Mouse (Mus musculus) kidney, adult 2 months (tissue): ENCODE results near the gene Ywhaq. TPM values are rescaled to one million over a fixed set of nuclear protein-coding genes. Genes with fewer than 3 reads are reported as not detected.
"Not testable (repeated sequence)": the region's sequence is repeated elsewhere in the genome, so short reads cannot be mapped to it uniquely, and the experiment has no call there.

Experiments
- DNase-seq: peaks from one replicate; pipeline ENCODE4 v3.0.0; 2021
- H3K27ac ChIP-seq: fragments of 200-500 bp; 2 replicates; pipeline ENCODE4 v1.5.1; 2012; ENCODE audit warnings: low read depth, low read length, control low read depth, inconsistent platforms; ENCODE audit not compliant: insufficient read depth
- H3K27me3 ChIP-seq: fragments of 200-500 bp; replicated peaks from 2 replicates; pipeline ENCODE4 v1.6.1; 2012; ENCODE audit warnings: mild to moderate bottlenecking, moderate library complexity, low read length, inconsistent platforms; ENCODE audit not compliant: control insufficient read depth, insufficient read depth
- H3K36me3 ChIP-seq: fragments of 200-500 bp; 2 replicates; pipeline ENCODE4 v1.6.1; 2012; ENCODE audit warnings: mild to moderate bottlenecking, moderate library complexity, low read length, inconsistent platforms; ENCODE audit not compliant: control insufficient read depth, insufficient read depth
- H3K4me1 ChIP-seq: fragments of 200-500 bp; 2 replicates; pipeline ENCODE4 v1.6.1; 2011; ENCODE audit warnings: low read length; ENCODE audit not compliant: control insufficient read depth, insufficient read depth
- H3K4me3 ChIP-seq: fragments of 200-500 bp; 2 replicates; pipeline ENCODE4 v1.5.1; 2011; ENCODE audit warnings: mild to moderate bottlenecking, low read depth, low read length, control low read depth; ENCODE audit not compliant: insufficient read depth
- CTCF ChIP-seq: fragments of 200-500 bp; conservative IDR thresholded peaks from 2 replicates; pipeline ENCODE4 v1.5.1; 2011; ENCODE audit warnings: low read depth, mild to moderate bottlenecking, control low read depth, low read length, moderate library complexity, mixed read lengths; ENCODE audit not compliant: insufficient read depth, insufficient read length
- POLR2A ChIP-seq: fragments of 200-500 bp; IDR thresholded peaks from one replicate; pipeline ENCODE4 v1.6.1; 2011; ENCODE audit warnings: low read depth, low read length, control low read depth
- WGBS: fragments of 180-500 bp; shearing (Covaris S2); methylation state at CpG from one replicate; pipeline ENCODE4 v1.1.7; 2018; 5-methylcytosine and 5-hydroxymethylcytosine counted together
- polyA plus RNA-seq: library from polyadenylated mRNA; depleted of rRNA; stranded (reverse); fragments of >200 nt; gene quantifications from 2 replicates; pipeline ENCODE4 v1.2.3, GENCODE M21; 2012

Ywhaq gene
- polyA plus RNA-seq, 1 experiment: 83.4 TPM

- no peaks in the 10 kb centered on the region for H3K27me3 ChIP-seq
- peaks cover 2% of the 10 kb centered on the region; the same call in 1 of the 2 replicates for H3K4me1 ChIP-seq
- TF ChIP-seq POLR2A: no peak
- TF ChIP-seq CTCF: no peak
- H3K27ac ChIP-seq: no peak overlapping the region
- H3K36me3 ChIP-seq: peaks cover 2% of the 10 kb centered on the region; the same call in 1 of the 2 replicates
- no peak for DNase-seq
- no peak overlapping the region for H3K4me3 ChIP-seq
- WGBS: 89% methylated on average over 3 of the region's 3 CpGs
Measured at GRCm38 (mm10) chr12:21409651-21410050, 7.8 kb downstream of the Ywhaq start.

- H3K36me3 ChIP-seq: peaks cover 2% of the 10 kb centered on the region; the same call in 1 of the 2 replicates
- no peaks in the 10 kb centered on the region for H3K4me1 ChIP-seq
- no peak overlapping the region for H3K4me3 ChIP-seq
- no peaks in the 10 kb centered on the region for H3K27me3 ChIP-seq
- DNase-seq: no peak
- TF ChIP-seq CTCF (no peak), POLR2A (no peak)
- no peak overlapping the region for H3K27ac ChIP-seq
- WGBS: 100% methylated on average over 2 of the region's 2 CpGs
Measured at GRCm38 (mm10) chr12:21408789-21409367, 8.6 kb downstream of the Ywhaq start.

GRCm38 (mm10) chr12:21402771-21403170 is 14.7 kb downstream of the Ywhaq start:
- 92% methylated on average over 5 of the region's 5 CpGs for WGBS
- no peak overlapping the region for H3K27ac ChIP-seq
- peaks cover 2% of the 10 kb centered on the region; the same call in 1 of the 2 replicates for H3K36me3 ChIP-seq
- no peak for DNase-seq
- no peak overlapping the region for H3K4me3 ChIP-seq
- TF ChIP-seq CTCF: no peak
- no peak for TF ChIP-seq POLR2A
- no peaks in the 10 kb centered on the region for H3K27me3 ChIP-seq
- no peaks in the 10 kb centered on the region for H3K4me1 ChIP-seq

- no peaks in the 10 kb centered on the region for H3K4me1 ChIP-seq
- no peak for TF ChIP-seq CTCF
- no peak for TF ChIP-seq POLR2A
- peaks cover 4% of the 10 kb centered on the region; the same call in 1 of the 2 replicates for H3K36me3 ChIP-seq
- no peaks in the 10 kb centered on the region for H3K27me3 ChIP-seq
- no peak for DNase-seq
- H3K27ac ChIP-seq: no peak overlapping the region
- H3K4me3 ChIP-seq: no peak overlapping the region
- WGBS: 94% methylated on average over 2 of the region's 2 CpGs
Measured at GRCm38 (mm10) chr12:21386201-21386600, 31.2 kb downstream of the Ywhaq start.

- DNase-seq, H3K27ac ChIP-seq, H3K27me3 ChIP-seq, H3K36me3 ChIP-seq, H3K4me3 ChIP-seq, H3K4me1 ChIP-seq: not testable (repeated sequence)
- 52% methylated on average over 6 of the region's 6 CpGs for WGBS
Measured at GRCm38 (mm10) chr12:21378765-21379346, 38.6 kb downstream of the Ywhaq start.

- Histone ChIP-seq H3K27me3 (no peaks in the 10 kb centered on the region), H3K4me1 (peaks cover 6% of the 10 kb centered on the region; the same call in 1 of the 2 replicates), H3K27ac (no peak overlapping the region), H3K36me3 (no peaks in the 10 kb centered on the region), H3K4me3 (no peak overlapping the region)
- WGBS: 73% methylated on average over 3 of the region's 3 CpGs
- no peak for DNase-seq
- no peak for TF ChIP-seq POLR2A
- no peak for TF ChIP-seq CTCF
Measured at GRCm38 (mm10) chr12:21375376-21376157, 41.9 kb downstream of the Ywhaq start.

- 1% methylated on average over 24 of the region's 24 CpGs for WGBS
- DNase-seq: no peak
- TF ChIP-seq POLR2A (no peak), CTCF (no peak)
- Histone ChIP-seq H3K36me3 (no peaks in the 10 kb centered on the region), H3K4me1 (peaks cover 6% of the 10 kb centered on the region; the same call in 1 of the 2 replicates), H3K27ac (peak overlapping the region; percentile 94), H3K27me3 (no peaks in the 10 kb centered on the region), H3K4me3 (peak overlapping the region; percentile 65)
Measured at GRCm38 (mm10) chr12:21373820-21374475, 43.5 kb downstream of the Ywhaq start.
